Mouse (Mus musculus) brain, embryonic 14.5 days (tissue): ENCODE data around the gene Mras.

Experiments
- CTCF ChIP-seq: fragments of 200-500 bp; IDR thresholded peaks from 2 replicates; pipeline ENCODE4 v1.5.1; 2012; ENCODE audit warnings: inconsistent platforms, mild to moderate bottlenecking, moderate library complexity, borderline replicate concordance; ENCODE audit not compliant: insufficient read depth, insufficient read length; ENCODE audit errors: extremely low read depth
- POLR2A ChIP-seq: fragments of 200-500 bp; IDR thresholded peaks from 2 replicates; pipeline ENCODE4 v1.6.1; 2012; ENCODE audit warnings: mild to moderate bottlenecking, inconsistent platforms, borderline replicate concordance; ENCODE audit not compliant: poor library complexity, insufficient read depth, insufficient read length, severe bottlenecking; ENCODE audit errors: extremely low read depth

DNA sequence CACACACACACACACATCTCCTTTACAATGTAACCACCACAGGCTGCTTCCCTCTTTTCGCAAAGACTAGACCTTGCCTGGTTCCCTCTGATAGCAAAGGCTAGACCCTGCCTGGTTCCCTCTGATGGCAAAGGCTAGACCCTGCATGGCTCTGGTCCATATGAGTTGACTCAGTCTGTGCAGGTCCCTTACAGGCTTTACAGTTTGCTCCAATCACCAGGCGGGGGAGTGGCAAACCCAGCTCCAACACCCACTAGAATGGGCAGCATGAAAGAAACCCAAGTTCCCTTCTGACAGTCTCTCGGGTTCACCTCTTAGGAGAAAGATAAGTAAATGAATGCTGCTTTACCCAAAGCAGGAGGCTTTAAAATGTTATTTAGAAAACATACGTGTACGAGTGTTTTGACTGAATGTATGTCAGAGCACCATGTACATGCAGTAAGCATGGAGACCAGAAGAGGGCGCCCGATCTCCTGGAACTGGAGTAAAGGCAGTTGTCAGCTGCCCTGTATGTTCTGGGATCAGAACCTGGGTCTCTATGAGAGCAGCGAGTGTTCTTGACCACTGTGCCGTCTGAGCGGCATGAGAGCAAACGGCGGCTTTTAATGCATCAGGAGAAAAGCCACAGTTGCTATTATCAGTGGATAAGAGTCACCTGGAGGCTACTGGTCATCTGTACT, 21.5 kb upstream of the Mras start:
- TF ChIP-seq CTCF (peak; percentile 64; the same call in 1 of the 2 replicates), POLR2A (no peak)
